Mouse (Mus musculus) limb, embryonic 12.5 days (tissue): ENCODE results near the gene Nek11. TPM values are rescaled to one million over a fixed set of nuclear protein-coding genes. Genes with fewer than 3 reads are reported as not detected.

Source experiments
- ATAC-seq: fragments of 200-750 bp; cut with Nextera tagmentation; 2 replicates; pipeline ENCODE4 v1.8.0; 2017; ENCODE audit warnings: low read depth, moderate TSS enrichment; ENCODE audit not compliant: insufficient number of reproducible peaks, insufficient read depth, low FRiP score, low TSS enrichment
- H3K27ac ChIP-seq: fragments of 300-500 bp; sonication (generic); 2 replicates; pipeline ENCODE4 v1.5.1; 2016; ENCODE audit warnings: mild to moderate bottlenecking, moderate library complexity
- H3K27me3 ChIP-seq: fragments of 300-500 bp; sonication (generic); 2 replicates; pipeline ENCODE4 v1.6.1; 2016; ENCODE audit warnings: mild to moderate bottlenecking, moderate library complexity
- H3K36me3 ChIP-seq: fragments of 300-500 bp; sonication (generic); 2 replicates; pipeline ENCODE4 v1.6.1; 2016; ENCODE audit warnings: mild to moderate bottlenecking, moderate library complexity
- H3K4me1 ChIP-seq: fragments of 300-500 bp; sonication (generic); replicated peaks from 2 replicates; pipeline ENCODE4 v1.6.1; 2016
- H3K4me2 ChIP-seq: fragments of 300-500 bp; sonication (generic); 2 replicates; pipeline ENCODE4 v1.6.1; 2016; ENCODE audit warnings: mild to moderate bottlenecking, moderate library complexity
- H3K4me3 ChIP-seq: fragments of 300-500 bp; sonication (generic); replicated peaks from 2 replicates; pipeline ENCODE4 v1.5.1; 2016; ENCODE audit warnings: mild to moderate bottlenecking
- H3K9ac ChIP-seq: fragments of 300-500 bp; sonication (generic); replicated peaks from 2 replicates; pipeline ENCODE4 v1.6.1; 2016; ENCODE audit warnings: mild to moderate bottlenecking, moderate library complexity
- H3K9me3 ChIP-seq: fragments of 300-500 bp; sonication (generic); 2 replicates; pipeline ENCODE4 v1.6.1; 2016; ENCODE audit warnings: mild to moderate bottlenecking, moderate library complexity
- WGBS: fragments of 180-500 bp; shearing (Covaris S2); methylation state at CpG from one replicate; pipeline ENCODE4 v1.1.7; 2016; 5-methylcytosine and 5-hydroxymethylcytosine counted together
- polyA plus RNA-seq: library from polyadenylated mRNA; unstranded; fragments of >200 nt; fragmentation: Nextera tagmentation; extraction: Ambion mirVana; gene quantifications from 2 replicates; pipeline ENCODE4 v1.2.1, GENCODE M21; 2016

The Nek11 gene
- polyA plus RNA-seq, 1 experiment from 2014 or later: 0.26 TPM

- no peak overlapping the region for H3K4me3 ChIP-seq
- no peaks in the 10 kb centered on the region for H3K4me1 ChIP-seq
- no peak overlapping the region for H3K27ac ChIP-seq
- WGBS: 77% methylated on average over 10 of the region's 10 CpGs
- H3K36me3 ChIP-seq: no peaks in the 10 kb centered on the region
- no peak overlapping the region for H3K9ac ChIP-seq
- H3K9me3 ChIP-seq: no peaks in the 10 kb centered on the region
- no peaks in the 10 kb centered on the region for H3K27me3 ChIP-seq
- H3K4me2 ChIP-seq: no peak overlapping the region
- no peak for ATAC-seq
Measured at GRCm38 (mm10) chr9:105257668-105258067, 137.7 kb downstream of the Nek11 start.

GRCm38 (mm10) chr9:105254076-105254475 lies 141.2 kb downstream of the Nek11 start:
- Histone ChIP-seq H3K27me3 (no peaks in the 10 kb centered on the region), H3K27ac (no peak overlapping the region), H3K36me3 (no peaks in the 10 kb centered on the region), H3K4me2 (no peak overlapping the region), H3K4me1 (no peaks in the 10 kb centered on the region), H3K9me3 (no peaks in the 10 kb centered on the region), H3K9ac (no peak overlapping the region), H3K4me3 (no peak overlapping the region)
- ATAC-seq: no peak
- WGBS: 97% methylated on average over 1 of the region's 1 CpGs

- no peaks in the 10 kb centered on the region for H3K4me1 ChIP-seq
- ATAC-seq: no peak
- H3K27ac ChIP-seq: no peak overlapping the region
- H3K4me3 ChIP-seq: no peak overlapping the region
- H3K4me2 ChIP-seq: no peak overlapping the region
- no peak overlapping the region for H3K9ac ChIP-seq
- no peaks in the 10 kb centered on the region for H3K36me3 ChIP-seq
- 76% methylated on average over 4 of the region's 4 CpGs for WGBS
- no peaks in the 10 kb centered on the region for H3K27me3 ChIP-seq
- H3K9me3 ChIP-seq: no peaks in the 10 kb centered on the region
Measured at GRCm38 (mm10) chr9:105252349-105253041, 142.8 kb downstream of the Nek11 start.

GRCm38 (mm10) chr9:105251256-105251655 lies 144.1 kb downstream of the Nek11 start:
- no peaks in the 10 kb centered on the region for H3K36me3 ChIP-seq
- H3K27ac ChIP-seq: no peak overlapping the region
- H3K27me3 ChIP-seq: no peaks in the 10 kb centered on the region
- ATAC-seq: no peak
- H3K4me1 ChIP-seq: no peaks in the 10 kb centered on the region
- H3K9me3 ChIP-seq: no peaks in the 10 kb centered on the region
- no peak overlapping the region for H3K4me2 ChIP-seq
- 95% methylated on average over 4 of the region's 4 CpGs for WGBS
- no peak overlapping the region for H3K4me3 ChIP-seq
- no peak overlapping the region for H3K9ac ChIP-seq

GRCm38 (mm10) chr9:105244024-105244423 lies 151.3 kb downstream of the Nek11 start:
- Histone ChIP-seq H3K4me2 (no peak overlapping the region), H3K9ac (no peak overlapping the region), H3K36me3 (no peaks in the 10 kb centered on the region), H3K9me3 (no peaks in the 10 kb centered on the region), H3K27ac (no peak overlapping the region), H3K4me1 (no peaks in the 10 kb centered on the region), H3K4me3 (no peak overlapping the region), H3K27me3 (no peaks in the 10 kb centered on the region)
- 29% methylated on average over 5 of the region's 5 CpGs for WGBS
- ATAC-seq: no peak

GRCm38 (mm10) chr9:105214434-105214833 lies 180.9 kb downstream of the Nek11 start:
- no peak for ATAC-seq
- H3K27ac ChIP-seq: no peak overlapping the region
- no peaks in the 10 kb centered on the region for H3K36me3 ChIP-seq
- no peak overlapping the region for H3K4me3 ChIP-seq
- no peak overlapping the region for H3K9ac ChIP-seq
- no peak overlapping the region for H3K4me2 ChIP-seq
- no peaks in the 10 kb centered on the region for H3K4me1 ChIP-seq
- WGBS: 58% methylated on average over 4 of the region's 4 CpGs
- no peaks in the 10 kb centered on the region for H3K9me3 ChIP-seq
- H3K27me3 ChIP-seq: no peaks in the 10 kb centered on the region

GRCm38 (mm10) chr9:105200305-105200704 lies 195.0 kb downstream of the Nek11 start:
- no peaks in the 10 kb centered on the region for H3K36me3 ChIP-seq
- H3K27ac ChIP-seq: no peak overlapping the region
- H3K4me3 ChIP-seq: no peak overlapping the region
- H3K4me2 ChIP-seq: no peak overlapping the region
- no peak for ATAC-seq
- H3K9ac ChIP-seq: no peak overlapping the region
- WGBS: 83% methylated on average over 1 of the region's 1 CpGs
- H3K9me3 ChIP-seq: no peaks in the 10 kb centered on the region
- H3K27me3 ChIP-seq: no peaks in the 10 kb centered on the region
- H3K4me1 ChIP-seq: no peaks in the 10 kb centered on the region

- H3K9ac ChIP-seq: no peak overlapping the region
- no peak for ATAC-seq
- H3K36me3 ChIP-seq: no peaks in the 10 kb centered on the region
- H3K27me3 ChIP-seq: no peaks in the 10 kb centered on the region
- no peak overlapping the region for H3K4me2 ChIP-seq
- H3K4me1 ChIP-seq: no peaks in the 10 kb centered on the region
- WGBS: 76% methylated on average over 3 of the region's 3 CpGs
- no peak overlapping the region for H3K27ac ChIP-seq
- H3K9me3 ChIP-seq: no peaks in the 10 kb centered on the region
- no peak overlapping the region for H3K4me3 ChIP-seq
Measured at GRCm38 (mm10) chr9:105186725-105187124, 208.6 kb downstream of the Nek11 start.

- no peak overlapping the region for H3K9ac ChIP-seq
- no peaks in the 10 kb centered on the region for H3K9me3 ChIP-seq
- H3K27me3 ChIP-seq: no peaks in the 10 kb centered on the region
- ATAC-seq: no peak
- no peaks in the 10 kb centered on the region for H3K4me1 ChIP-seq
- H3K36me3 ChIP-seq: no peaks in the 10 kb centered on the region
- H3K4me3 ChIP-seq: no peak overlapping the region
- H3K4me2 ChIP-seq: no peak overlapping the region
- no peak overlapping the region for H3K27ac ChIP-seq
- 82% methylated on average over 3 of the region's 3 CpGs for WGBS
Measured at GRCm38 (mm10) chr9:105182392-105182791, 212.9 kb downstream of the Nek11 start.

GRCm38 (mm10) chr9:105144992-105145391 lies 250.3 kb downstream of the Nek11 start, which contains the start of gene 1700080E11Rik:
1700080E11Rik (minus strand) TSS chr9:105145092.
- WGBS: 76% methylated on average over 6 of the region's 6 CpGs
- no peaks in the 10 kb centered on the region for H3K9me3 ChIP-seq
- no peaks in the 10 kb centered on the region for H3K4me1 ChIP-seq
- no peaks in the 10 kb centered on the region for H3K36me3 ChIP-seq
- H3K27me3 ChIP-seq: no peaks in the 10 kb centered on the region
- no peak within 1 kb of the TSS for H3K4me2 ChIP-seq
- H3K4me3 ChIP-seq: no peak within 1 kb of the TSS
- H3K27ac ChIP-seq: no peak within 1 kb of the TSS
- no peak within 1 kb of the TSS for H3K9ac ChIP-seq
- no peak for ATAC-seq

- Histone ChIP-seq H3K36me3 (no peaks in the 10 kb centered on the region), H3K27me3 (no peaks in the 10 kb centered on the region), H3K27ac (no peak overlapping the region), H3K4me3 (no peak overlapping the region), H3K4me1 (no peaks in the 10 kb centered on the region), H3K4me2 (no peak overlapping the region), H3K9ac (no peak overlapping the region), H3K9me3 (no peaks in the 10 kb centered on the region)
- 77% methylated on average over 6 of the region's 6 CpGs for WGBS
- ATAC-seq: no peak
Measured at GRCm38 (mm10) chr9:105139204-105139603, 256.1 kb downstream of the Nek11 start.

- Histone ChIP-seq H3K4me1 (0 out of 2 replicates have a peak, but pooled peaks cover 4% of the 10 kb centered on the region), H3K4me3 (no peak overlapping the region), H3K36me3 (no peaks in the 10 kb centered on the region), H3K9me3 (no peaks in the 10 kb centered on the region), H3K27me3 (no peaks in the 10 kb centered on the region; the same call in 1 of the 2 replicates), H3K27ac (no peak overlapping the region), H3K9ac (no peak overlapping the region), H3K4me2 (no peak overlapping the region)
- 32% methylated on average over 1 of the region's 1 CpGs for WGBS
- no peak for ATAC-seq
Measured at GRCm38 (mm10) chr9:105136404-105136803, 258.9 kb downstream of the Nek11 start.
